Mouse (Mus musculus): ENCODE results near the gene Diaph2.

DNA sequence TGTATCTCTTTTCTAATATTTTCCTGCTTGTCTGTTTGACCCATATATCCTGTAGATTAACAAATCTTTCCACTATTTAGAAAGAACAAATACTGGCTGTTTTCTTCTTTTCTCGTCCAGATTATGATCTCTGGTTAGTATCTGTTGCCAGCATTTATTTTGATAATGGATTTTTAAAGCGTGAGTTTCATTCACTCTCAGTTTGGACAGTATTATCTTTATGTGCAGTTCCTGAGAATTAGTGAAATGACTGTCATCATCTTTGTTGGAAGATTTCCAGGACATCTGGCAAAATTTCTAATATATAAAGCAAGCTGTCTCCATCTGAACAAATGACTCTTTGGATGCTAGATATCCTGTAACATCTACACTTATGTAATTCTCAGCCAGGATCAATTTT lies 455.7 kb downstream of the Diaph2 start:
- TF ChIP-seq CTCF (IDR thresholded peaks at IDR 0.05; ENCODE audit: low read depth) (no peak), EP300 (IDR thresholded peaks at IDR 0.05; ENCODE audit: low read depth) (no peak)

Data from liver, postnatal 0 days (tissue).